Mouse (Mus musculus) frontal cortex, adult 2 months (tissue): ENCODE measurements at regions not wholly inside any gene's neighbourhood (a gene's known extent, or its start where the extent isn't known, plus 50 kb on each side); places are given as distances from the start of the nearest gene placed in this dataset.

Experiments used
- DNase-seq, 2 experiments: peaks; one replicate each; pipeline ENCODE4 v3.0.0; 2022; ENCODE audit warnings: low spot score in 1 of 2; ENCODE audit errors: extremely low spot score in 1 of 2

GRCm38 (mm10) chr17:7633382-7634290 is 193.5 kb downstream of the Fndc1 start:
- no peak for DNase-seq

- no peak for DNase-seq
Observed at GRCm38 (mm10) chr17:7625746-7626145, 201.4 kb downstream of the Fndc1 start.

- DNase-seq, result no peak
Observed at GRCm38 (mm10) chr17:7623392-7623791, 203.7 kb downstream of the Fndc1 start.

DNA sequence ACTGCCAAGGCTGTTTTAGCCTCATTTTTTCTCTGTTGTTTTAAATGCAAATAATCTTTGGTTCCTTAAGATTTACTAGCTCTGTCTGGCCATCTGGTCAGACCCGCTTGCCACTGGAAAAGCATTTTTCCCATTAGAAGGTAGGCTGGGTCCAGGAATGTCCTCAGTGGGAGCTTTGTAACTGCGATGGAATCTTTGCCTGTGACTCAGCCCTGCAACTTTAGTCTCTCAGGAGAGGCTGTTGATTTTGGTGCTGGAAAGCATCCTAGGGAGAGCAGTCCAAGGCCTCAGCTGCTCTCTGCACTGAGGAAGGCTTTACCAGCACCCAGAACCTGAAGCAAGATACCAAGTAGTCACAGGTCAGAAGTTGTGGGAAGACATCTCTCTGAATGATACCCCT is 205.8 kb downstream of the Fndc1 start:
- DNase-seq, result no peak

DNA sequence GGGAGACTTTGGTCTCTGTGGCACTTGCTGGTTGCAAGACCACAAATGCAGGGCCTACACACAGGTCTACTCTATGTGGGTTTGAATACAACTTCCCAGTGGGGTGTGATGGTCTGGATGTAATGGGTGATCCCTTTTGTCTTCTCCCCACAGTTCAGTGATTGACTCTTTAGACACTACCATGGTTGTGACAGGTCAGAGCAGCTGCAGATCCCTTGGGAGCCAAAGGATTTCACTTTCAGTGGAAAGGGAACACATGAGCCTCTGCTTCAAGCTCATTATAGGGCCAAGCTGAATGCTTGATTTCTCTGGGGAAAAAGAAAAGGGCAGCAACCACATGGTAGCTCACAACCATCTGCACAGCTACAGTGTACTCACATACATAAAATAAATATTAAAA is 206.9 kb downstream of the Fndc1 start:
- no peak for DNase-seq

GRCm38 (mm10) chr17:7619641-7620040 is 207.5 kb downstream of the Fndc1 start:
- DNase-seq, result no peak

GRCm38 (mm10) chr17:7608046-7608445 is 219.1 kb downstream of the Fndc1 start:
- no peak for DNase-seq

DNA sequence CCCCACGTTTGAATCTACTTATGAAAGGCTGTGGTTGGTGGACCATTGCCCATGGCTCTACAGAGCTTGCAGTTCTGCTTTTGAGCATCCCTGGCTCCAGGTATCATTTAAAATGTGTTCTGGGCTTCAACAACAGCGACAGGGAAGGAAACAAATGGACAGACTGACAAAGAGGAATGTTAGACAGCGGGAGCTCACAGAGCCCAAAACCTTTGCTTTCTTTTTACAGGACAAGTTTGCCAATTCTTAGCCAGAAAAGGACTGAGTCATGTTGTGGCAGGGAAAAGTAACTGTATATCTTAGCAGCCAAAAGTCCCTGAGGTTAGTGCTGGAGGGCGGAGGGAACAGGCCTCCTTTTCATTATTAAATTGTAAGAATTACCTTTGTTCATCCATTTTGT is 219.7 kb downstream of the Fndc1 start:
- no peak for DNase-seq

- DNase-seq, result no peak
Observed at GRCm38 (mm10) chr17:7604813-7605504, 219.7 kb upstream of the Unc93a2 start.

- DNase-seq, result no peak
Observed at GRCm38 (mm10) chr17:7604096-7604495, 218.8 kb upstream of the Unc93a2 start.

GRCm38 (mm10) chr17:7600555-7600954 is 215.3 kb upstream of the Unc93a2 start:
- DNase-seq, result no peak

GRCm38 (mm10) chr17:7597481-7597880 is 212.2 kb upstream of the Unc93a2 start:
- DNase-seq, result no peak

- no peak for DNase-seq
Observed at GRCm38 (mm10) chr17:7594801-7595200, 209.5 kb upstream of the Unc93a2 start.

DNA sequence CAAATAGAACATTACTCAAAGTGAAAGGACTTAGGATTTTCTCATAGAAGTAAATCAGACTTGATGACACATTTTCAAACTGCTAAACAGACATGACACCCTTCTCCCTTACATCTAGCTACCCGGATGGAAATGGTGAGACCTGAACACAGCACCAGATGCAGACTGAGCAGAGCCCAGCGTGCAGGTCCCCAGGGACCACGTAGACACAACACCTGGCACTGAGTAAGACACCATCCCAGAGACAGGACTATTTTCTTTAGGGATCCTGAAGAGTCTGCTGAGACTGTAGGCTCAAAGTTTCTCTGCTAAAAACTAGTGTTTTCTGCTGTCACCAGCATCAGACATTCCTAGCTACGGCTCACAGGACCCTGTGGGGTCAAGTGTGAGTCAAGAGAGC is 207.2 kb upstream of the Unc93a2 start:
- DNase-seq, result no peak

DNA sequence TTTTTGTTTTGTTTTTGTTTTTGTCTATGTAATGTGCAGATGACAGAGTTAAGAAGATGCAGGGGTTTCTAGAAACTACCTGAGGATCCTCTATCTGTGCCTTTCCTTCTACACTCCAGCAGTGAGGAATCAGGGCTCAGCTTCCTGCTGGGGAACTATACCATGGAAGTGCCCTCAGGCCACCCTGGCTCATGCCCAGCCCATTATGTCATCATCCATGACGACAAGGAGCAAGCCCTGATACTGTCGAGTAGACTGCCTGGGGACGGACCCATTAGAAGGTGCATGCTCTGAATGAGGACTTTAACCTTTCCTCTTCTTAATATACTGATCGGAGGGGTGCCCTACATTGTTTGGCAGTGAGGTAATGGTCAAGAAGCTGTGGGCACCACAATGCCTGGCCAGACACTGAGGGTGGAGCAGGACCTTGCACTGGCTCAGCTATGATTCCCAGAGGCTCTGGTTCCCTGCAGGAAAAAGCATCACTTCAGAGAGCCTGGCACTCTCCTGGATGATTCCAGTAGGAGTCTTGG is 197.7 kb upstream of the Unc93a2 start:
- DNase-seq, result no peak

DNA sequence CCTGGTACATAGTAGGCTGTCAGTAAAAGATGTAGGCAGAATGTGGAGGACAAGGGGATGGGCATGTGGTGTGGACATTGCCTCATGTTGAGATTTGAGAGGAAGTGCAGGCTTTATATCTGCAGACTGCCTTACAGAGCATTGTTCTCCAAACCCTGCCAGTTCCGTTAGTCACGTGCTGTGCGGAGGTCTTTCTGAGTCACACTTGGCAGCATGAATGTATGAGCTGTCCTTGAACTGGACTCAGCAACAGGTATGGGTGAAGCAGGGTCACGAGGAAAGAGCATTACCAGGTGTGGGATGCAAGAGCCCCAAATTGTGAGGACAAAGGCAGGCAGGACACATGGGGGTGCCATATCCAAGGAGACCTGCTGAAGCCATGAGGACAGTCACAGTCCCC is 193.8 kb upstream of the Unc93a2 start:
- no peak for DNase-seq

GRCm38 (mm10) chr17:7578003-7578402 is 192.7 kb upstream of the Unc93a2 start:
- DNase-seq, result no peak

- peak in 1 of 2 experiments; percentile 10 for DNase-seq
Observed at GRCm38 (mm10) chr17:7577227-7577626, 192.0 kb upstream of the Unc93a2 start.

DNA sequence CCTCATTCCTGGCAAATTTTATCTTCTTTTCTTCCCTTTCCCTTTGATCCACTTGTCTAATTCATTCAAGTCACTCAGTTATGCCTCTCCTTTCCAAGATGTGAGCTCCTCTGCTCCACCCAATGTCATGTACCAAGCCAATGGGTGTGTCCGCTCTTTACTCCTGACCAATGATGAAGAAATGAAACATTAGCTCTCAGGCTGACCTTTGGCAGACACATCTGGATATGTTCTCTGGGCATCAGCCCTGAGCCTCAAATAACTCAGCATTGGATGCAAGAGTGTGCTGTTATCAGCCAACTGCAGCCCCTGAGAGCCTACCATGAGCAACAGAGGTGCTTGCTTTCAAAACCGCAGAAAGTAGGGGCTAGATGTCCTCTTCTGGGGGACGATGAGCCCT is 186.2 kb upstream of the Unc93a2 start:
- DNase-seq, result no peak

GRCm38 (mm10) chr17:7568482-7568881 is 183.2 kb upstream of the Unc93a2 start:
- DNase-seq, result no peak

DNA sequence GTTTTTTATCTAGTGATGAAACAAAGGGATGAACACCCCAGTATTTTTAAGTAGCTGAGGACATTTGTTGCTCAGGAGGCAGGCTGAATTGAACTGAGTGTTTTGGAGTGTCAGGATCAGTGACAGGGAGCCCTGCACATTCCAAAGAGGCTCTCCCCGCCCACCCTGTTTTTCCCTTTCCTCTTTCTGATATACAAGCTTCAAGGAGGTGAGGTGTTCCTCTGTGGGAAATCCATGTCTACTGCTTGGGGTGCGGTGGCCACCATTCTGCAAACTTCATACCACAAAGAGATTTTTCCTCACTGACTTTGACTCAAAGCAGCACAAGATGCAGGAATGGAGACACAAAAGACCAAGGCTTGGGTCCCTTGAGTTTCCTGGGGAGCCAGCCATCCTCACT is 180.5 kb upstream of the Unc93a2 start:
- DNase-seq, result no peak

GRCm38 (mm10) chr17:7562940-7563339 is 177.7 kb upstream of the Unc93a2 start:
- no peak for DNase-seq
